Mouse (Mus musculus) embryonic facial prominence, embryonic 13.5 days (tissue): Measurements from ENCODE around the gene Gm17467. TPM values are rescaled to one million over a fixed set of nuclear protein-coding genes. Genes with fewer than 3 reads are reported as not detected.
"Not testable (repeated sequence)": the region's sequence is repeated elsewhere in the genome, so short reads cannot be mapped to it uniquely, and the experiment has no call there.

Experiments used
- ATAC-seq: fragments of 200-750 bp; cut with Nextera tagmentation; 2 replicates; pipeline ENCODE4 v1.8.0; 2017; ENCODE audit warnings: low read depth; ENCODE audit not compliant: insufficient number of reproducible peaks, insufficient read depth, low FRiP score, low TSS enrichment
- H3K27ac ChIP-seq: fragments of 300-500 bp; sonication (generic); 2 replicates; pipeline ENCODE4 v1.5.1; 2015; ENCODE audit warnings: moderate library complexity, mild to moderate bottlenecking, inconsistent platforms
- H3K27me3 ChIP-seq: fragments of 300-500 bp; sonication (generic); 2 replicates; pipeline ENCODE4 v1.6.1; 2015; ENCODE audit warnings: mild to moderate bottlenecking, inconsistent platforms
- H3K36me3 ChIP-seq: fragments of 300-500 bp; sonication (generic); 2 replicates; pipeline ENCODE4 v1.6.1; 2015; ENCODE audit warnings: mild to moderate bottlenecking, inconsistent platforms
- H3K4me1 ChIP-seq: fragments of 300-500 bp; sonication (generic); 2 replicates; pipeline ENCODE4 v1.6.1; 2015; ENCODE audit warnings: inconsistent platforms
- H3K4me2 ChIP-seq: fragments of 300-500 bp; sonication (generic); 2 replicates; pipeline ENCODE4 v1.6.1; 2015; ENCODE audit warnings: moderate library complexity, mild to moderate bottlenecking, inconsistent platforms
- H3K4me3 ChIP-seq: fragments of 300-500 bp; sonication (generic); 2 replicates; pipeline ENCODE4 v1.5.1; 2015; ENCODE audit warnings: mild to moderate bottlenecking, inconsistent platforms
- H3K9ac ChIP-seq: fragments of 300-500 bp; sonication (generic); 2 replicates; pipeline ENCODE4 v1.6.1; 2015; ENCODE audit warnings: mild to moderate bottlenecking, inconsistent platforms
- H3K9me3 ChIP-seq: fragments of 300-500 bp; sonication (generic); 2 replicates; pipeline ENCODE4 v1.6.1; 2016; ENCODE audit warnings: inconsistent platforms
- WGBS: fragments of 180-500 bp; shearing (Covaris S2); methylation state at CpG from one replicate; pipeline ENCODE4 v1.1.7; 2015; ENCODE audit warnings: mixed read lengths; 5-methylcytosine and 5-hydroxymethylcytosine counted together
- polyA plus RNA-seq: library from polyadenylated mRNA; unstranded; fragments of >200 nt; fragmentation: Nextera tagmentation; extraction: Ambion mirVana; gene quantifications from 2 replicates; pipeline ENCODE4 v1.2.1, GENCODE M21; 2015

Gene Gm17467
- not detected in 2 replicates for polyA plus RNA-seq

DNA sequence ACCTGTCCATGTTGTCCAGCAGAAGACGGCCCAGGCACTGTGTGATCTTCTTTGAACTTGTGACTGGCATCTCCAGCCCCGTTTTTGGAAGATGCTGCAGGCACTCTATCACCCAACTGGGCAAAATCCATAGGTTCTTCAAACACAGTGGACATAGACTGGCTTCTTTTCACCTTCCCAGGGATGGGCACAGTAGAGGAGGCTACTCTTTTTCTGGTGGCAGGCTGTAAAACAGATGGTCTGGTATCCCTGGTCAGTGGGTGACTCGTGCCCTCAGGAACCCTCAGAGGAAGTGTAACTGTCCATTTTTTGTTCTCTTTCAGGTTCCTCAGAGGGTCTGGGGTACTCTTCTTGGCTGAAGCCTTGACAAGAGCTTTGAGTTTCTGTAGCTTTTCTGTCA is at the start of gene Gm17467:
Gene Gm17467 (minus strand): TSS at position 101 of the 400 bp plus-strand sequence.
- WGBS: no CpG with 5 or more reads among the region's 3 CpGs

More for the DNA sequence above, at the start of gene Gm17467:
- H3K4me3 ChIP-seq, H3K27ac ChIP-seq, H3K27me3 ChIP-seq, ATAC-seq, H3K4me1 ChIP-seq, H3K9ac ChIP-seq, H3K4me2 ChIP-seq, H3K9me3 ChIP-seq, H3K36me3 ChIP-seq: not testable (repeated sequence)

Other genes with a start within 250 kb of the Gm17467 start
- not detected in 2 replicates for gene Cldn34c2, start 123.1 kb downstream of the Gm17467 start, polyA plus RNA-seq
- not detected in 2 replicates for gene Cldn34c3, start 88.9 kb upstream of the Gm17467 start, polyA plus RNA-seq